Mouse (Mus musculus) kidney, adult 18-20 months (tissue): ENCODE measurements around the gene Serpina1d.
"Not testable (repeated sequence)": the region's sequence is repeated elsewhere in the genome, so short reads cannot be mapped to it uniquely, and the experiment has no call there.

Experiments
- DNase-seq: peaks from one replicate; pipeline ENCODE4 v3.0.0; 2021

Serpina1d gene

GRCm38 (mm10) chr12:103773246-103773851 lies at the start of gene Serpina1d:
Serpina1d (minus strand) TSS chr12:103773592.
- DNase-seq = not testable (repeated sequence)

GRCm38 (mm10) chr12:103770597-103770996 lies 2.8 kb downstream of the Serpina1d start:
- DNase-seq = not testable (repeated sequence)

GRCm38 (mm10) chr12:103763083-103763482 lies 10.3 kb downstream of the Serpina1d start:
- not testable (repeated sequence) for DNase-seq

- DNase-seq = not testable (repeated sequence)
Measured at GRCm38 (mm10) chr12:103760316-103760715, 13.1 kb downstream of the Serpina1d start.

- not testable (repeated sequence) for DNase-seq
Measured at GRCm38 (mm10) chr12:103745957-103746356, 27.4 kb downstream of the Serpina1d start.

GRCm38 (mm10) chr12:103737791-103738580 lies 35.4 kb downstream of the Serpina1d start:
- not testable (repeated sequence) for DNase-seq

- DNase-seq = not testable (repeated sequence)
Measured at GRCm38 (mm10) chr12:103735566-103735965, 37.8 kb downstream of the Serpina1d start.

- not testable (repeated sequence) for DNase-seq
Measured at GRCm38 (mm10) chr12:103735101-103735500, 38.3 kb downstream of the Serpina1d start.
